Mouse (Mus musculus) right cerebral cortex, postnatal 25 days (tissue): ENCODE data around the gene Zc2hc1c.

ENCODE experiments used
- DNase-seq: peaks from one replicate; pipeline ENCODE4 v3.0.0; 2022

The Zc2hc1c gene

GRCm38 (mm10) chr12:85339947-85340346, 51.6 kb downstream of the Zc2hc1c start:
- DNase-seq: no peak

- DNase-seq: no peak
Observed at GRCm38 (mm10) chr12:85341131-85341530, 52.7 kb downstream of the Zc2hc1c start.

- no peak for DNase-seq
Observed at GRCm38 (mm10) chr12:85342310-85342709, 53.9 kb downstream of the Zc2hc1c start.

- no peak for DNase-seq
Observed at GRCm38 (mm10) chr12:85344252-85344651, 55.9 kb downstream of the Zc2hc1c start.

GRCm38 (mm10) chr12:85345559-85345958, 57.2 kb downstream of the Zc2hc1c start:
- no peak for DNase-seq

GRCm38 (mm10) chr12:85346374-85346773, 58.0 kb downstream of the Zc2hc1c start:
- DNase-seq: no peak

GRCm38 (mm10) chr12:85347196-85347595, 58.8 kb downstream of the Zc2hc1c start:
- no peak for DNase-seq

- DNase-seq: no peak
Observed at GRCm38 (mm10) chr12:85348338-85348737, 59.9 kb downstream of the Zc2hc1c start.
